Mouse (Mus musculus): ENCODE results near the gene Bmp8a. TPM values are rescaled to one million over a fixed set of nuclear protein-coding genes. Genes with fewer than 3 reads are reported as not detected.

The Bmp8a gene
- 0.11 TPM for polyA plus RNA-seq (2017; shearing (Covaris generic))

DNA sequence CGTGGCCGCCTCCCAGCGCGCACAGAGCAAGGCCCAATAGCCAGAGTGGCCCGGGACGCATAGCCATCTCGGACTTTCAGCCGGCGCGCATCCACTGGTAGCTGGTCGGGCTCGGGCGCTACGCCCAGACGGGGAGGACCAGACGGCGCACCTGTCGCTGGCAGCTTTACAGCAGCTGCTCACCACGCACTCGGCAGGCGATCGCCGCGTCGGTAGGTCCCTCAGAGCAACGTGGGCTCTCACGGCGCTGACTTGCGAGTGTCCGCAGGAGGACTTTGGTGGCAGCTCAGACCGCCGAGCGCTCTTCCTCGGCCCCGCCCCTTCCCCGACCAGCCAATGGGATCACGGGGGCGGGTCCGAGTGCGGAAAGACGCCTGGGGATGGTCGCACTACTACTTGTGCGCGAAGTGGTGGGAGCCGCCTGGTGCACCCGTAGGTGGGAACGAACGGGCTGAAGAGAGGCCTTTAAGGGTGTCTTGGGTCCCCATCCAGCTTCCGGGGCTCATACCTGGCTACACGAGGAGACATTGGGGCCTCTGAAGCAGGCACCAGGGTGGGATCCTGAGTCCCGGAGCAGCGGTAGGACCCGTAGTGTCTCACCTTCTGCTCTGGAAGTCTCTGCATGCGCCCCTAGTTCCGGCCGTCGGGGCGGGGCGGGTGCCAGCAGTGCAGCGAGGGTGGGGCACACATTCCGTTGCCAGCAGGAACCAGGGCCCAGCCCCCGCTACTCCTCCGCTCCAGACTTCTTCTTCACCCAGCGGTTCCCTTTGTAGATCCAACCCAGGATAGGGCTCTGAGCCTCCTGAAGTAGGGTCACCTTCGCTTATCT lies at the start of gene Bmp8a:
Gene Bmp8a (minus strand): TSS at position 611 of the 829 bp plus-strand sequence.

DNA sequence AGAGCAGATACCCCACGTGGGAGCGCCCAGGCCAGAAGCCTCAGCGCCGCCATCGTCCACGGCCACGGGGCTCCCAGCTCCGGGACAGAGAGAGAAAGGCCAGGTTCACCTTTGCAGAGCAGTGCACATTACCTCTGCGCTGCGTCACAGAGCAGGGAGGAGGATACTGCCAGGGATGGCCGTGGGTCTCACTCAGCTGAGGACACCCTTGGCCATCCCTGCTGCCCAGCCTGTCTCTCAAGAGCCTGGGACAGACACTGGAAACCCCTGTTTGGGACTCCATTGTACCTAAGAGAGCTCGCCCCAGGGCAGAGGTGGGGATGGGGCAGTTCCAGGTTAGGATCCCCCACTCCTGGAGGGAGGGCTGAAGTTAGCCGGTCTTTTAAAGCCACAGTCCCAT lies 19.5 kb downstream of the Bmp8a start, which contains the start of gene Oxct2a:
Gene Oxct2a (minus strand): TSS at position 101 of the 400 bp plus-strand sequence.

Other genes with a start within 250 kb of the Bmp8a start
- 0.18 TPM for gene Bmp8b, start 238.1 kb downstream of the Bmp8a start, polyA plus RNA-seq (2017; shearing (Covaris generic))
- gene Oxct2b, start 227.0 kb downstream of the Bmp8a start, polyA plus RNA-seq (2017; shearing (Covaris generic)) = not detected
- 94.3 TPM for gene Ppie, start 203.3 kb downstream of the Bmp8a start, polyA plus RNA-seq (2017; shearing (Covaris generic))
- gene Hpcal4, start 160.0 kb downstream of the Bmp8a start, polyA plus RNA-seq (2017; shearing (Covaris generic)) = 0.26 TPM
- not detected for gene Nt5c1a, start 141.7 kb downstream of the Bmp8a start, polyA plus RNA-seq (2017; shearing (Covaris generic))
- gene Heyl, start 109.7 kb downstream of the Bmp8a start, polyA plus RNA-seq (2017; shearing (Covaris generic)) = 0.05 TPM
- gene Pabpc4, start 80.9 kb downstream of the Bmp8a start, polyA plus RNA-seq (2017; shearing (Covaris generic)) = 10.0 TPM
- gene Oxct2a, start 19.6 kb downstream of the Bmp8a start, polyA plus RNA-seq (2017; shearing (Covaris generic)) = not detected